Mouse (Mus musculus): ENCODE data around the gene Lin7a. TPM values are rescaled to one million over a fixed set of nuclear protein-coding genes. Genes with fewer than 3 reads are reported as not detected.

Gene Lin7a
- total and polyA plus RNA-seq, 3 experiments, result not detected

GRCm38 (mm10) chr10:107254656-107255055 lies 16.8 kb upstream of the Lin7a start:
- Histone ChIP-seq H3K9ac (ENCODE audit: insufficient read depth, low read depth) (no peak overlapping the region), H3K4me2 (ENCODE audit: insufficient read depth, low read depth, poor library complexity, severe bottlenecking) (no peak overlapping the region), H3K36me3 (replicated peaks in 1 of 2; ENCODE audit: control insufficient read depth in 1 of 2, insufficient read depth in 1 of 2, low read length in 1 of 2) (no peaks in the 10 kb centered on the region), H3K4me3 (replicated peaks in 1 of 3; ENCODE audit: low read depth in 2 of 3, low read length in 2 of 3, poor library complexity in 1 of 3) (no peak overlapping the region), H3K27ac (ENCODE audit: insufficient read depth, low read depth) (no peak overlapping the region), H3K4me1 (ENCODE audit: control insufficient read depth in 1 of 2, insufficient read depth in 2 of 2) (no peaks in the 10 kb centered on the region), H3K9me3 (replicated peaks; ENCODE audit: low read length) (peaks cover 19% of the 10 kb centered on the region), H3K27me3 (replicated peaks) (no peaks in the 10 kb centered on the region), H3K79me2 (replicated peaks; ENCODE audit: control insufficient read depth, extremely low read depth, insufficient read depth, poor library complexity, severe bottlenecking) (no peaks in the 10 kb centered on the region)
- in situ Hi-C loops (cut with MboI; ENCODE audit: low pct_ligation_motif_present, low pct_unique_long_range_greater_than_20kb, low sequenced_read_pairs), result no loop called here
- dilution Hi-C loops (cut with MboI; ENCODE audit: extremely low pct_ligation_motif_present, extremely low pct_unique_long_range_greater_than_20kb, low sequenced_read_pairs), result no loop called here
- DNase-seq (ENCODE audit: extremely low read depth), result no peak
- TF ChIP-seq E2F4 (IDR thresholded peaks at IDR 0.05; ENCODE audit: insufficient replicate concordance, low read depth, low read length) (no peak), ZC3H11A (IDR thresholded peaks at IDR 0.05; ENCODE audit: low read depth, low read length) (no peak), PAX5 (IDR thresholded peaks at IDR 0.05; ENCODE audit: low read length) (no peak), GABPA (IDR thresholded peaks at IDR 0.05; ENCODE audit: insufficient replicate concordance, low read depth, low read length) (no peak), SMC3 (IDR thresholded peaks at IDR 0.05; ENCODE audit: low read depth, low read length) (no peak), USF1 (IDR thresholded peaks at IDR 0.05; ENCODE audit: low read depth, low read length) (no peak), USF2 (conservative IDR thresholded peaks at IDR 0.05; ENCODE audit: low read depth, low read length) (no peak)

GRCm38 (mm10) chr10:107255351-107256050 lies 16.0 kb upstream of the Lin7a start:
- in situ Hi-C loops (cut with MboI; ENCODE audit: low pct_ligation_motif_present, low pct_unique_long_range_greater_than_20kb, low sequenced_read_pairs) (no loop called here), dilution Hi-C loops (cut with MboI; ENCODE audit: extremely low pct_ligation_motif_present, extremely low pct_unique_long_range_greater_than_20kb, low sequenced_read_pairs) (no loop called here)
- no peaks in the 10 kb centered on the region for H3K36me3 ChIP-seq (replicated peaks in 1 of 2; ENCODE audit: control insufficient read depth in 1 of 2, insufficient read depth in 1 of 2, low read length in 1 of 2)
- H3K9me3 ChIP-seq (replicated peaks; ENCODE audit: low read length), result peaks cover 18% of the 10 kb centered on the region
- no peak overlapping the region for H3K4me3 ChIP-seq (replicated peaks in 1 of 3; ENCODE audit: low read depth in 2 of 3, low read length in 2 of 3, poor library complexity in 1 of 3)
- H3K9ac ChIP-seq (ENCODE audit: insufficient read depth, low read depth), result no peak overlapping the region
- no peak for TF ChIP-seq CHD2 (IDR thresholded peaks at IDR 0.05; ENCODE audit: low read length)
- no peak for TF ChIP-seq SIN3A (IDR thresholded peaks at IDR 0.05; ENCODE audit: low read length)
- TF ChIP-seq USF2 (conservative IDR thresholded peaks at IDR 0.05; ENCODE audit: low read depth, low read length), result no peak
- TF ChIP-seq CTCF (conservative IDR thresholded peaks at IDR 0.05 in 1 of 2, IDR thresholded peaks at IDR 0.05 in 1 of 2; ENCODE audit: low read depth in 2 of 2, low read length in 2 of 2), result no peak
- TF ChIP-seq JUND (conservative IDR thresholded peaks at IDR 0.05; ENCODE audit: low read depth, low read length), result no peak
- no peak for TF ChIP-seq POLR2A (IDR thresholded peaks at IDR 0.05; ENCODE audit: low read depth, low read length)
- no peak for TF ChIP-seq MAZ (IDR thresholded peaks at IDR 0.05; ENCODE audit: low read depth, low read length)
- no peak for TF ChIP-seq POLR2AphosphoS2 (IDR thresholded peaks at IDR 0.05; ENCODE audit: low read depth, low read length)
- no peak for TF ChIP-seq GABPA (IDR thresholded peaks at IDR 0.05; ENCODE audit: insufficient replicate concordance, low read depth, low read length)
- TF ChIP-seq UBTF (IDR thresholded peaks at IDR 0.05; ENCODE audit: low read depth, low read length), result no peak
- no peak for TF ChIP-seq EP300 (IDR thresholded peaks at IDR 0.05; ENCODE audit: low read length)
- TF ChIP-seq ZKSCAN1 (IDR thresholded peaks at IDR 0.05; ENCODE audit: borderline replicate concordance, low read depth, low read length), result no peak
- no peak for TF ChIP-seq MAX (IDR thresholded peaks at IDR 0.05; ENCODE audit: low read length)
- no peak for TF ChIP-seq RCOR1 (conservative IDR thresholded peaks at IDR 0.05; ENCODE audit: low read depth, low read length)
- no peak for TF ChIP-seq PAX5 (IDR thresholded peaks at IDR 0.05; ENCODE audit: low read length)
- H3K27ac ChIP-seq (ENCODE audit: insufficient read depth, low read depth), result no peak overlapping the region
- H3K27me3 ChIP-seq (replicated peaks), result no peaks in the 10 kb centered on the region
- H3K4me1 ChIP-seq (ENCODE audit: control insufficient read depth in 1 of 2, insufficient read depth in 2 of 2), result no peaks in the 10 kb centered on the region
- H3K79me2 ChIP-seq (replicated peaks; ENCODE audit: control insufficient read depth, extremely low read depth, insufficient read depth, poor library complexity, severe bottlenecking), result no peaks in the 10 kb centered on the region
- no peak overlapping the region for H3K4me2 ChIP-seq (ENCODE audit: insufficient read depth, low read depth, poor library complexity, severe bottlenecking)
- no peak for DNase-seq (ENCODE audit: extremely low read depth)
